Mouse (Mus musculus) layer of hippocampus, adult 2 months (tissue): ENCODE measurements at regions not wholly inside any gene's neighbourhood (a gene's known extent, or its start where the extent isn't known, plus 50 kb on each side); places are given as distances from the start of the nearest gene placed in this dataset.

Source experiments
- DNase-seq, 2 experiments: peaks; one replicate each; pipeline ENCODE4 v3.0.0; 2022; ENCODE audit warnings: low spot score in 2 of 2
- H3K27ac ChIP-seq: fragments of 200-600 bp; 2 replicates; pipeline ENCODE4 v1.8.1; 2022
- H3K4me3 ChIP-seq: fragments of 200-600 bp; 2 replicates; pipeline ENCODE4 v1.8.1; 2022; ENCODE audit warnings: mild to moderate bottlenecking
- CTCF ChIP-seq: fragments of 200-600 bp; conservative IDR thresholded peaks from 2 replicates; pipeline ENCODE4 v1.8.1; 2022; ENCODE audit warnings: antibody characterized with exemption, mild to moderate bottlenecking, moderate library complexity

DNA sequence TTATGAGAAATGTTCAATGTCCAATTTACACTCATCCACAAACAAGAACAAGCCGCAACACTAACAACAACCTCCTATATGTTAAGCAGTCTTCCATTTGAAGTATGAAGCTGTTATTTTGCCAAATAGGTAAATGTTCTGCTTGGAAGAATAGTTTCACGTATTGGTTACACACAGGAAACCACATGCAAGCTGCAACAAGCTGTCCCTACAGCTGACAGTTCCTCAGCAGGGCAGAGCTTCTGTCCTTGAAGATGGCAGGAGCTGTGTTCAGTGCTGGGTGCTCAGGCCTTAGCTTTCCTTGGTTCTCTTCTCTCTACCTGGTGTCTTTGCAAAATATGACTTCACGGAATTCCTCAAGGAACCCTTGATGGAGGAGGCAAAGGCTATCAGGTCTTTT lies 294.1 kb upstream of the Rnaseh2b start:
- no peak for TF ChIP-seq CTCF
- no peak overlapping the region for H3K27ac ChIP-seq
- no peak overlapping the region for H3K4me3 ChIP-seq
- DNase-seq, result no peak

- peak overlapping the region; percentile 10; the same call in 1 of the 2 replicates for H3K27ac ChIP-seq
- TF ChIP-seq CTCF, result no peak
- DNase-seq, result no peak
- H3K4me3 ChIP-seq, result no peak overlapping the region
These were observed 290.9 kb upstream of the Rnaseh2b start for GRCm38 (mm10) chr14:62001481-62001949.

DNA sequence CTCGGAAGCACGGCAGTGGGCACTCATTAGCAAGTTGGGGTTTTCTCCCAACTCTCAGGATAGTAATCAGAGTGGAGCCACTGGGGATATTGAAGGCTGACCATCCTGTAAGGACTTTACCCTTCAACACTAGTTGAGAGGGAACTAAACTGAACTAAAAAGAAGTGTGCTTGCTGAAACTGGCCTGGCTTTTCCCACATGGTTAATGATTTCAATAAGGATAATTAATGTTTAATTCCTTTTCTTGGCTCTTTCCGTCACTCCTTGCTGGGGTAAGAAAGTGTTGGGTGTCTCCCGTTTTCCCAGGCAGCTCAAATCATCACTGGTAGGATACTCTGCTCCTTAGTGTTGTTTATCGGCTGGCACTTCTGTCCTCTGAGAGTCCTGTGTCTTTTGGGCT lies 290.3 kb upstream of the Rnaseh2b start:
- Histone ChIP-seq H3K27ac (peak overlapping the region; percentile 10; the same call in 1 of the 2 replicates), H3K4me3 (no peak overlapping the region)
- TF ChIP-seq CTCF, result no peak
- DNase-seq, result no peak

DNA sequence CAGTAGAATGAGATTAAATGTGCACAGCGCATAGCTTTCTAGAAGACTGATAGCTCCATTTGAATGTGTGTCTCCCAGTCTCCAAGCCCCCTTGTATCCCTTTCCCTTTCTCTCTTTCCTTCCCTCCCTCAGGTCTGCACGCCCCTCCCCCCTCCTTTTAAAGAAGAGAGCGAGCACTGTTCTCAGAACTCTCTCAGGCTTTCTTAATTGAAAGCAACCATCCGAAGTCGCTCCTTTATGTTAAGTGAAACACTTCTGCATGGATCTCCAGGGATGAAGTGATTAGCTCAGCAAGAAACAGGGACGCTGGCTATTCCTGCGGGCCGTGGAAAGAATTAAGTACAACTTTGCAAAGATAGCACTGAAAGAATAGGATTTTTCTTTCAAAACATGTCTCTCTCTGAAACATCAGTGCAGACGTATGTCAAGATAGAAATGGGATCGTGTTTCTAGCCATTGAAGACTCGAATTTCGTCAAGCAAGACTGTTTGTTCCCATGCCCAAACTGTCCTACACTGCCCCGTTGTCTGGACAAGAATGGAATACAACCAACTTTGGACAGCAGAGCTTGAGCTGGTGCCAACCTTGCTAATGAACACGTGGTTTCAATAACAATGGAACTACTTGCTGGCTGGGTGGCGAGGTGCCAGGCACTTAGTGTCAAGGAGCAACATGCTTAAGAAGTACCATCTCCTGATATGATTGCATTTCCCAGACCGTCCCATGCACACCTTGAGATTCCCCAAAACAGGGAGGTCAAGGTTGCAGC lies 289.2 kb upstream of the Rnaseh2b start:
- peak; percentile 13 to 43 for DNase-seq
- no peak for TF ChIP-seq CTCF
- Histone ChIP-seq H3K27ac (peak overlapping the region; percentile 36; the same call in 1 of the 2 replicates), H3K4me3 (peak overlapping the region; percentile 21; the same call in 1 of the 2 replicates)

- no peak for TF ChIP-seq CTCF
- Histone ChIP-seq H3K4me3 (no peak overlapping the region), H3K27ac (peak overlapping the region; percentile 36; the same call in 1 of the 2 replicates)
These were observed 288.6 kb upstream of the Rnaseh2b start for GRCm38 (mm10) chr14:62003797-62004196.

GRCm38 (mm10) chr14:62008707-62009106 lies 283.7 kb upstream of the Rnaseh2b start:
- no peak for TF ChIP-seq CTCF
- no peak overlapping the region for H3K27ac ChIP-seq
- H3K4me3 ChIP-seq, result no peak overlapping the region
- DNase-seq, result no peak

More at GRCm38 (mm10) chr14:62003797-62004196, 288.6 kb upstream of the Rnaseh2b start:
- DNase-seq, result no peak

DNA sequence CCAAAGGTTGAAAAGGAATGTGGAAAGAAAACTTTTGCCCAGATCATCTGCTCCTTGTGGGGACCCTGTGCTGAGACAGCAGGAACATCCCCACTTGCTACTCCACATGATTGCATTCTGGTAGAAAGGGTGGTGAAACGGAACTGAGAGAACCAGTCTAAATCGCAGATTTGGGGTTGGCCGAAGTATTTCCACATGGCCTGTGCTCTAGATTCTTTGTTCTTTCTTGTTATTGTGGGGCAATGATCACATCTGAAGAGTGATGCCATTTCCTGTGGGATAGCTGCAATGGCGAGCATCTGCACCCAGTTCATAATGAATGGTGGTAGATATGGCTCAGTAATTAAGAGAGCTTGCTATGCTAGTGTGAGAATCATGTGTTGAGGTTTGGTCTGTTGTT lies 273.6 kb upstream of the Rnaseh2b start:
- no peak for DNase-seq
- H3K4me3 ChIP-seq, result no peak overlapping the region
- no peak overlapping the region for H3K27ac ChIP-seq
- TF ChIP-seq CTCF, result no peak

GRCm38 (mm10) chr14:62020996-62021395 lies 271.4 kb upstream of the Rnaseh2b start:
- no peak for TF ChIP-seq CTCF
- DNase-seq, result no peak
- H3K4me3 ChIP-seq, result no peak overlapping the region
- no peak overlapping the region for H3K27ac ChIP-seq

- no peak overlapping the region for H3K27ac ChIP-seq
- H3K4me3 ChIP-seq, result no peak overlapping the region
- no peak for DNase-seq
- no peak for TF ChIP-seq CTCF
These were observed 270.2 kb upstream of the Rnaseh2b start for GRCm38 (mm10) chr14:62022193-62022592.

GRCm38 (mm10) chr14:62023022-62023421 lies 269.4 kb upstream of the Rnaseh2b start:
- DNase-seq, result no peak
- TF ChIP-seq CTCF, result no peak
- H3K27ac ChIP-seq, result no peak overlapping the region
- no peak overlapping the region for H3K4me3 ChIP-seq

DNA sequence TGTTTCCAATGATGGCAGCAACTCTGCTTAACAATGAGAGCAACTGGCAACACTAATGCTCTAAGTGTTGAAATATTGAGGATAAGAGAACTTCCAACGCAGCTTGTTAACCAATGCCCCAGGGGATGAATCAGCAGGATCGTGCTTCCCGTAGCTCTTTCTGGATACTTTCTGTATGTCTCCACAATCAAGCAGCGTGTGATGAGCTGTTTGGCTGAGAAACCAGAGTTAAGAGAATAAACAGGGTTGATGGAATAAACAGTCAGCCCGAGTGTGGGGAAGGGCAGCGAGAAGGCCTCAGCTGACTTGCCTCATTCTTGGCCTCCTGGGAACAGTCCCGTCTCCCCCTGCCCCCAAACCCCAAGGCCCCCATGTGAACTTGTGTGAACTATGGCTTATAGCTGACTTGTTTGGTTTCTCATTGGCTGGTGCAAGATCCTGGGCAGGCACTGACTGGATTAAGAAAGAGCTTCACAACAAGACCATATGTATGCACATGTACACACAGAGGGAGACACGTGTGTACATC lies 264.6 kb upstream of the Rnaseh2b start:
- Histone ChIP-seq H3K4me3 (no peak overlapping the region), H3K27ac (no peak overlapping the region)
- no peak for TF ChIP-seq CTCF
- no peak for DNase-seq

DNA sequence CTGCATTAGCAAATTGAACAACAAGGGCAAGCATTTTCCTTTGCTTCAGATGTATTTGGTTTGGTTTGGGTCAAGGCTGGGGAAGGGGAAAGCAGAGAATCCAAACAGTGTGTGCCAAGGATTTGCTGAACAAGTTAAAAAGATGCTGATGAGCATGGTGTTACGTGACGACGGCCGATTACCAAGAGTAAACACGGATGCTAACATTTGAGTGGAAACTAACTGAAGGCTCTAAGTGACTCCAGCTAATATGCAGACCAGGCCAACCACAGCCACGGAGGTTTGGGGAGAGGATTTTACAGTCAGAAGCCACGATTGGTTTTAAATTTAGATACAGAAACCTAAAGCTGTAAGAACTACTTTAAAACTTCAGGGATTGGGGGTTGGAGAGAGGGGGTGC lies 262.3 kb upstream of the Rnaseh2b start:
- TF ChIP-seq CTCF, result no peak
- DNase-seq, result no peak
- no peak overlapping the region for H3K4me3 ChIP-seq
- no peak overlapping the region for H3K27ac ChIP-seq

- no peak for DNase-seq
- TF ChIP-seq CTCF, result no peak
- Histone ChIP-seq H3K27ac (no peak overlapping the region), H3K4me3 (no peak overlapping the region)
These were observed 258.7 kb upstream of the Rnaseh2b start for GRCm38 (mm10) chr14:62033661-62034060.

DNA sequence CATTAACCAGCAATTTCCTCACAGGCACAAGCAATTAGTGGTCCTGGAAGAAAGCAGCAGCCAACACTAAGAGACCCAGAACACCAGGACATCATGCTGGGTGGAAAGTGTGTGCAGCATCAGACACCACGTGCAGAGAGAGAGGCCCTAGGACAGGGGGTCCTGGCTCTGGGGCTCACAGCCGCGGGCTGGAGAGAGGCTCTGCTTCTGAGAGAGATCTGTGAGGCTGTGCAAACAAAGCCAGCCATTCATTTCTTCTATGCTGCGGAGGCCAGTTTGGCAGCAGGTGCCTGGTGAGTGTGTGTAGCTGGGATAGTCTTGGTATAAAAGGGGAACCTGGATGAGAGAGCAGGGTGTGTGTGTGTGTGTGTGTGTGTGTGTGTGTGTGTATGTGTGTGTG lies 257.7 kb upstream of the Rnaseh2b start:
- no peak overlapping the region for H3K27ac ChIP-seq
- peak in 1 of 2 experiments; percentile 13 for DNase-seq
- TF ChIP-seq CTCF, result no peak
- H3K4me3 ChIP-seq, result no peak overlapping the region
